9 mouse cellular contexts compared by ENCODE assay signal in genomic region chr14:27031142-27031541, GRCm38 (mm10). TPM values are rescaled to one million over a fixed set of nuclear protein-coding genes. Genes with fewer than 3 reads are reported as not detected.
DNase-seq lines count a peak whose midpoint lies in the region; ATAC-seq and TF ChIP-seq lines count a peak whose summit lies in the region.
"Had no signal": no experiment of that assay in that cellular context is flagged by ENCODE, and none has a peak within 500 bp of the region (broad histone marks: within the 10 kb centered on the region; RNA-seq: fewer than 3 reads in every experiment).

No protein-coding gene starts in this region.

- DNase-seq in B cell, adult 2 months: peak; percentile 68 to 85
- DNase-seq in c-Kit-positive CD71-positive TER-119-negative erythroid progenitor cells, embryonic 14.5 days (ENCODE audit: low read depth): peak; percentile 42
- peak; percentile 81 for DNase-seq in gastrocnemius, postnatal 10 days
- DNase-seq in kidney, postnatal 25 days: peak; percentile 79 to 92
- DNase-seq in lung, postnatal 14 days: peak; percentile 87
- peak; percentile 53 to 74 for DNase-seq in spleen, postnatal 14 days (ENCODE audit: low spot score in 2 of 2)

- H3K27me3 ChIP-seq in E14TG2a.4 (ENCODE audit: insufficient read depth, low read length): peaks cover 10% of the 10 kb centered on the region; the same call in 1 of the 2 replicates

- peak; percentile 65 for TF ChIP-seq CTCF in E14TG2a.4 (conservative IDR thresholded peaks at IDR 0.05; ENCODE audit: low read length)

- ATAC-seq in inflammation-experienced regulatory T-cells, adult 6 months: no peak

- H3K36me3 ChIP-seq in E14TG2a.4 (ENCODE audit: insufficient read depth, low read length): no peaks in the 10 kb centered on the region

- peaks cover 23% of the 10 kb centered on the region for H3K4me1 ChIP-seq in E14TG2a.4 (replicated peaks; ENCODE audit: low read depth, low read length)

- H3K9me3 ChIP-seq in E14TG2a.4 (ENCODE audit: low read length): no peaks in the 10 kb centered on the region

- no peak overlapping the region for H3K4me3 ChIP-seq in E14TG2a.4 (replicated peaks; ENCODE audit: low read length)

RNA-seq across cellular contexts. Expression of gene Il17rd, which starts 7.6 kb away (rescaled TPM):
- total RNA-seq in gastrocnemius, postnatal 10 days (2021): 1 to 10 TPM; 6.5 to 7.1 TPM
- polyA plus RNA-seq in inflammation-experienced regulatory T-cells, adult 6 months (2017; shearing (Covaris generic)): under 1 TPM; 0.18 to 0.40 (median 0.21) TPM

RNA-seq across cellular contexts. Expression of gene Hesx1, which starts 36.9 kb away (rescaled TPM):
- total RNA-seq in gastrocnemius, postnatal 10 days (2021): not detected
- polyA plus RNA-seq in inflammation-experienced regulatory T-cells, adult 6 months (2017; shearing (Covaris generic)): 1 to 10 TPM in 2 of 3 experiments, not detected in 1; 1.6 to 2.8 TPM
- total RNA-seq: layer of hippocampus, adult 8-10 months had no signal
